Mouse (Mus musculus): ENCODE measurements around the gene Wdr82. TPM values are rescaled to one million over a fixed set of nuclear protein-coding genes. Genes with fewer than 3 reads are reported as not detected.

The Wdr82 gene
- total RNA-seq, 1 experiment, result 95.8 TPM

- in situ Hi-C loops (cut with MboI; ENCODE audit: low sequenced_read_pairs in 2 of 2, unreplicated experiment in 2 of 2), result no loop called here
- H3K27ac ChIP-seq (ENCODE audit: insufficient read depth, low read depth, low read length, poor library complexity, severe bottlenecking), result no peak overlapping the region; the same call in 1 of the 2 replicates
- DNase-seq (ENCODE audit: low read depth, low spot score), result no peak
- H3K9me3 ChIP-seq (ENCODE audit: control insufficient read depth, insufficient read depth, low read depth, low read length), result no peaks in the 10 kb centered on the region
- TF ChIP-seq HCFC1 (IDR thresholded peaks at IDR 0.05; ENCODE audit: borderline replicate concordance, insufficient read depth, low read length), result no peak
- TF ChIP-seq ZNF384 (IDR thresholded peaks at IDR 0.05; ENCODE audit: low read depth, low read length), result no peak
- no peak for TF ChIP-seq CHD2 (IDR thresholded peaks at IDR 0.05; ENCODE audit: low read depth, low read length)
- TF ChIP-seq MAFK (IDR thresholded peaks at IDR 0.05; ENCODE audit: insufficient read depth, low read depth, low read length), result no peak
- TF ChIP-seq ZC3H11A (IDR thresholded peaks at IDR 0.05; ENCODE audit: borderline replicate concordance, low read depth, low read length), result no peak
- H3K4me3 ChIP-seq (ENCODE audit: insufficient read depth in 1 of 2, low read depth in 1 of 2, low read length in 2 of 2, poor library complexity in 1 of 2, severe bottlenecking in 1 of 2), result no peak overlapping the region
- H3K4me1 ChIP-seq (ENCODE audit: control insufficient read depth in 2 of 2, insufficient read depth in 2 of 2, low read length in 2 of 2, poor library complexity in 1 of 2), result peaks cover 0 to 9% of the 10 kb centered on the region in 2 experiments; a peak in 2 of 4 replicates
- H3K9ac ChIP-seq (ENCODE audit: insufficient read depth, low read depth, low read length, poor library complexity, severe bottlenecking), result no peak overlapping the region
- H3K36me3 ChIP-seq (ENCODE audit: control insufficient read depth, insufficient read depth, low read length, poor library complexity, severe bottlenecking), result peaks cover 8% of the 10 kb centered on the region; the same call in 1 of the 2 replicates
These were observed 61.1 kb downstream of the Wdr82 start for GRCm38 (mm10) chr9:106231816-106232215.

- Histone ChIP-seq H3K4me3 (ENCODE audit: insufficient read depth in 1 of 2, low read depth in 1 of 2, low read length in 2 of 2, poor library complexity in 1 of 2, severe bottlenecking in 1 of 2) (no peak overlapping the region), H3K36me3 (ENCODE audit: control insufficient read depth, insufficient read depth, low read length, poor library complexity, severe bottlenecking) (peaks cover 10% of the 10 kb centered on the region; the same call in 1 of the 2 replicates), H3K9me3 (ENCODE audit: control insufficient read depth, insufficient read depth, low read depth, low read length) (no peaks in the 10 kb centered on the region), H3K27ac (ENCODE audit: insufficient read depth, low read depth, low read length, poor library complexity, severe bottlenecking) (no peak overlapping the region), H3K4me1 (ENCODE audit: control insufficient read depth in 2 of 2, insufficient read depth in 2 of 2, low read length in 2 of 2, poor library complexity in 1 of 2) (peaks cover 0 to 9% of the 10 kb centered on the region in 2 experiments; a peak in 2 of 4 replicates), H3K9ac (ENCODE audit: insufficient read depth, low read depth, low read length, poor library complexity, severe bottlenecking) (no peak overlapping the region)
- TF ChIP-seq CHD2 (IDR thresholded peaks at IDR 0.05; ENCODE audit: low read depth, low read length), result no peak
- no peak for TF ChIP-seq HCFC1 (IDR thresholded peaks at IDR 0.05; ENCODE audit: borderline replicate concordance, insufficient read depth, low read length)
- no peak for TF ChIP-seq MAFK (IDR thresholded peaks at IDR 0.05; ENCODE audit: insufficient read depth, low read depth, low read length)
- TF ChIP-seq ZNF384 (IDR thresholded peaks at IDR 0.05; ENCODE audit: low read depth, low read length), result no peak
- TF ChIP-seq ZC3H11A (IDR thresholded peaks at IDR 0.05; ENCODE audit: borderline replicate concordance, low read depth, low read length), result no peak
- DNase-seq (ENCODE audit: low read depth, low spot score), result no peak
- in situ Hi-C loops (cut with MboI; ENCODE audit: low sequenced_read_pairs in 2 of 2, unreplicated experiment in 2 of 2), result no loop called here
These were observed 62.2 kb downstream of the Wdr82 start for GRCm38 (mm10) chr9:106232956-106233355.

- peaks cover 18% of the 10 kb centered on the region; the same call in 1 of the 2 replicates for H3K36me3 ChIP-seq (ENCODE audit: control insufficient read depth, insufficient read depth, low read length, poor library complexity, severe bottlenecking)
- H3K4me1 ChIP-seq (ENCODE audit: control insufficient read depth in 2 of 2, insufficient read depth in 2 of 2, low read length in 2 of 2, poor library complexity in 1 of 2), result peaks cover 0 to 9% of the 10 kb centered on the region in 2 experiments; a peak in 2 of 4 replicates
- H3K9ac ChIP-seq (ENCODE audit: insufficient read depth, low read depth, low read length, poor library complexity, severe bottlenecking), result no peak overlapping the region
- H3K9me3 ChIP-seq (ENCODE audit: control insufficient read depth, insufficient read depth, low read depth, low read length), result no peaks in the 10 kb centered on the region
- in situ Hi-C loops (cut with MboI; ENCODE audit: low sequenced_read_pairs in 2 of 2, unreplicated experiment in 2 of 2), result no loop called here
- TF ChIP-seq ZNF384 (IDR thresholded peaks at IDR 0.05; ENCODE audit: low read depth, low read length) (no peak), MAFK (IDR thresholded peaks at IDR 0.05; ENCODE audit: insufficient read depth, low read depth, low read length) (no peak), CHD2 (IDR thresholded peaks at IDR 0.05; ENCODE audit: low read depth, low read length) (no peak), HCFC1 (IDR thresholded peaks at IDR 0.05; ENCODE audit: borderline replicate concordance, insufficient read depth, low read length) (no peak), ZC3H11A (IDR thresholded peaks at IDR 0.05; ENCODE audit: borderline replicate concordance, low read depth, low read length) (no peak)
- H3K4me3 ChIP-seq (ENCODE audit: insufficient read depth in 1 of 2, low read depth in 1 of 2, low read length in 2 of 2, poor library complexity in 1 of 2, severe bottlenecking in 1 of 2), result no peak overlapping the region
- no peak for DNase-seq (ENCODE audit: low read depth, low spot score)
- no peak overlapping the region for H3K27ac ChIP-seq (ENCODE audit: insufficient read depth, low read depth, low read length, poor library complexity, severe bottlenecking)
These were observed 63.2 kb downstream of the Wdr82 start for GRCm38 (mm10) chr9:106233953-106234352.

- no peak overlapping the region for H3K27ac ChIP-seq (ENCODE audit: insufficient read depth, low read depth, low read length, poor library complexity, severe bottlenecking)
- H3K9me3 ChIP-seq (ENCODE audit: control insufficient read depth, insufficient read depth, low read depth, low read length), result no peaks in the 10 kb centered on the region
- no peak overlapping the region for H3K4me3 ChIP-seq (ENCODE audit: insufficient read depth in 1 of 2, low read depth in 1 of 2, low read length in 2 of 2, poor library complexity in 1 of 2, severe bottlenecking in 1 of 2)
- peaks cover 21% of the 10 kb centered on the region; the same call in 1 of the 2 replicates for H3K36me3 ChIP-seq (ENCODE audit: control insufficient read depth, insufficient read depth, low read length, poor library complexity, severe bottlenecking)
- no peak overlapping the region for H3K9ac ChIP-seq (ENCODE audit: insufficient read depth, low read depth, low read length, poor library complexity, severe bottlenecking)
- no peak for DNase-seq (ENCODE audit: low read depth, low spot score)
- in situ Hi-C loops (cut with MboI; ENCODE audit: low sequenced_read_pairs in 2 of 2, unreplicated experiment in 2 of 2), result no loop called here
- no peak for TF ChIP-seq HCFC1 (IDR thresholded peaks at IDR 0.05; ENCODE audit: borderline replicate concordance, insufficient read depth, low read length)
- H3K4me1 ChIP-seq (ENCODE audit: control insufficient read depth in 2 of 2, insufficient read depth in 2 of 2, low read length in 2 of 2, poor library complexity in 1 of 2), result peaks cover 0 to 6% of the 10 kb centered on the region in 2 experiments; a peak in 2 of 4 replicates
These were observed 64.6 kb downstream of the Wdr82 start for GRCm38 (mm10) chr9:106235194-106235830.

Measured in ES-E14 (cell line).